Mouse (Mus musculus) granulocyte monocyte progenitor cell, adult 5-6 weeks (primary cell): ENCODE data around the gene Hnrnpa2b1. TPM values are rescaled to one million over a fixed set of nuclear protein-coding genes. Genes with fewer than 3 reads are reported as not detected.

Experiments
- ATAC-seq: replicated peaks from 2 replicates; pipeline ENCODE4 v1.8.0; 2016; ENCODE audit warnings: mild to moderate bottlenecking, moderate TSS enrichment, inconsistent platforms; ENCODE audit not compliant: poor library complexity, severe bottlenecking
- total RNA-seq, 2 experiments: library from RNA; stranded (forward) in 1 of 2; stranded (reverse) in 1 of 2; fragments of 200-712, 200-1000 nt in 1 of 2; fragments of >200 nt in 1 of 2; fragmentation: Nextera tagmentation in 1 of 2; gene quantifications; 2 replicates each; pipeline ENCODE4 v1.2.3; 2014 to 2017

Gene Hnrnpa2b1
- total RNA-seq, 2 experiments from 2014 or later = 1,312 to 1,481 TPM

DNA sequence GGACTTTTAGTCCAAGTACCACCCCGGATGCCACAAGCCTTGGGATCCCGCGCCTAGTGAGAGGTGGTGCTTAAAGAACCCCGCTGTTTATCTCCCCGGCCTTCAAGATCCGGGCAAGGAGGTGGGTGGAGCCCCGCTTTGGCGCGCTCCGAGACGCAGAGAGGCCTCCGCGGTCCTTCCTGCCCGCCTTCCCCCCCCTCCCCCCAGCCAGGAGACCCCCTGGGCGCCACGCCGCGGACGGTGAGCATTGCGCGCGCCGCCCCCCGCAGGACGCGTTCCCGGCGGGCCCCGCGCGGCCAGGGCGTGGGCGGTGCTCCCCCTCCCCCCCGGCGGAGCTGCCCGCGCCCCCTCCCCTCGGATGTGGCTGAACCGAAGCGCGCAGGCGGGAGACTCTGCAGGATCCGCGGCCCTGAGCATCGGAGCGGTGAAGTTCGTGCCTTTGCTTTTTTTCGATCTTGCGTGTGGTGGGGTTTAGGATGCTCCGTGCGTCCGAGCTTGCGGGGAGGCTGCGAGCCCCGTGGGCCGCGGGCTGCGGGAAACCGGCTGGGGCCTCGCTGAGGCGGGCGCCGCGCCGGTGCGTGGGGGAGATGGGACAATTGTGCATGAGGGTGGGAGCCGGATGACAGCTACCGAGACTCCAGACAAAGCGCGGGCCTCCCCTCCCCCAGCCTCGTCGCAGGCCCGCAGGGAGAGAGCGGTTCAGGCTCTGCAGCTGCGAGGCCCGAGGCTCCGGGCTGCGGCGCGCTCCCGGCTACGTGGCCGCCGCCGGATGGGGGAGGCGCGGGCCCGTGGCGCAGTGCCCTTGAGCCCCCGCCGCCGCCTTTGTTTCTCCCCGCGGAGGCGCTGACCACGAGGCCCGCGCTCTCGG, 851 bp upstream of the Hnrnpa2b1 start, which contains the start of gene Cbx3:
Cbx3 (plus strand) TSS at position 50 of the 868 bp plus-strand sequence.
- peak; percentile 47 for ATAC-seq

DNA sequence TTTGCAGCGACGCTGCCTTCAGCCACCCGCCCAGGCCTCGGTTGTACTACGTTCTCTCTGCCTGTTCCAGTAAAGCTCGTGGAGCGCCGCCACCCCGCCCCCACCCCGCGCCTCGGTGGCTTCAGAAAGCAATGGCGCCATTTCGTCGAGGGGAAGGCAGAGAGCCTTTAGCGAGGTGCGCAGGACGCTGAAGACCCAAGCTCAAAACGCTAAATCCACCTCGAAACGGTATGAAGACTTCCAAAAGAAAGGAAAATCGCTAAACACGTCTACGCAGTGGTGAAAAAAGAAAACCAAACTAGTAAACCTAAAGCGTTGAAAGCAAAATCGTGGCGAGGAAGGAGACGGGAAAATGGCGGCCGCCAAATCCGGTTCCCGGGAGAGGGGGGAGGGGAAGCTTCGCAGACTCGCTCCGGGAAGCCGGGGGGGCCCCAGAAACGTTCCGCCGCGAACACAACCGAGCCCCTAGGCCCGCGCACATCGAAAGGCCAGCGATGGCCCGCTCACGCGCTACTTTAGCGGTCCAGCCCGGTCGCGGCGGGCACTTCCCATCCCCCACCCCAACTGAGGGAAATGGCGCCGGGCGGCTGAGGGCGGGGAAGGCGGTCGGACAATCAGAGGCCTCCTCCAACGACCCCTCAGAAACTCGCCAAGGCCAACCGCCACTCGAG, 668 bp downstream of the Hnrnpa2b1 start:
- ATAC-seq = peak; percentile 49

DNA sequence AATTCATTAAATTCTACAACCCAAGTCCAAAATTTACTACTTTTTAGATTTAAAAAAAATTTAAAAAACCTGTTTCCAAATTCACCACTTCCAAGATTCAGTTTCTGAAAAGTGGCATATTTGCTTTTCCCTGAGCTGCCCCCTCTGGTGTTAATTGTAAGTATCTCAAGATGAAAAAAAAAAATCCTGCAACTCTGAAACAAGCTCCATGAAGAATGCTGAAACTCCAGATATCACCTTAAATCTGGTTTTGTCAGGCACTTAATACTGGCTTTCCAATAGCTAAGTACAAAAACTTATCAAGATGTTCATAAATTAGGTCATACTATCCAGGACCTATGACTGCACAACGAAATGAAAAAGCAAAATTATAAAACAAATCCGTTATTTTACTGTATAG, 2.0 kb downstream of the Hnrnpa2b1 start:
- no peak for ATAC-seq

DNA sequence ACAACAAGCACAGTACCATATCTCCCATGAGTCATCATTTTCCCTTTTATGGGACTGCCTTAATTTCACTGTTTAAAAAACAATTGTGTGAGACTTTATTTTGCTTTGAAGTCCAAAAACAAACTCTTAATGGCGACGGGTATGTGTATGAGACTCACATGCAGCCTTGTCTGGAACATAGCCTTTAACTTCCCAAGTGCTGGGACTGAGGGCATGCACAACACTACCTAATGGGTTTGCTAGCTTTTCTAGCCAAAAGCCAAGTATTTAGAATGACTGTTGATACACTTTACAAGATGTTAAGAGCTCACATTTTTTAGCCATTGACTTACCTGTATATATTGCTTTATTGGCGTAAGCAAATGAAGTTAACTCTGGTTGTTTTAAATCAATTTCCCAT, 9.3 kb downstream of the Hnrnpa2b1 start:
- no peak for ATAC-seq

DNA sequence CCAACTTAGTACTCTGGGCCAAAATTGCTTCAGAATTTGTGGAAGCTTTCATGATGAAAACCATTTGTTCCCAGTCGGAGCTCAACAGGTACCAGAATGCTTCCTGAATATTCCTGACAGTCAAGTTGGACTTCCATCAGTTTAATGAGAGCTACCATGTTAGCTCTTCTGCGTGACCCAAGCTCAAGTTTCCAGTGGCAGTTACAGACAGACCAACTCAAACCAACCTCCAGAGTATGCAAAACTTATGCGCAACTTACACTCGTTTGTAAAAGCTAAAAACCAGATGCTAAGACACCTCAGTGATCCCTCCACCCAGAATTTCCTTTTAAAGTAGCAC, 9.7 kb downstream of the Hnrnpa2b1 start:
- ATAC-seq = no peak

DNA sequence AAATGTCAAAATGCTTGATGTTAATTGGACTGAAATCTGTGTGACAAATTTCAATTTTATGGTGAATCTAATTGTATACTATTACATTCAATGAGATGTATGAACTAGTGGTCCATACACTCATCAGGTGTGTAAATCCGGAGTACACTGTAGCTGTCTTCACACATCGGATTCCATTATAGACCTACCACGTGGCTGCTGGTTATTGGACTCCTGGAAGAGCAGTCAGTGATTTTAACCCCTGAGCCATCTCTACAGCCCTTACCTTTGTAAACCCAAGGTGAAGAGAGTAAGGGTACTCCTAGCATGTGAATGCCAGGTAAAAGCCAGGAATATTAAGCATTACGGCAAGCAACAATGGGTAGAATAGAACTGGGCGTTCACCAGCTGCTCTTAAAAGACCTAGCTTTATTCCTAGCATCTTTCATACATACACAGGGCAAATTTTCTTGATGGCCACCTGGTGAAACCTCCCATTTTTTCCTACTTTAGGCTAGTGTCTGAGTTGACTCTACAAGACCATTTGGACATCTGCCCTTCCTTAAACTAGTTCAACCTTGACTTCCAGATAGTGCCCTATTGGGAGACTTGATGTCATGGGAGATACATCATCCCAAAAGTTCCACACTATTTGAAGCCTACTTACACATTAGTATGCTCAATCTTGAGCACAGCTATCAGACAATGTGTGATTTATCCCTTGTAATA, 10.2 kb downstream of the Hnrnpa2b1 start:
- peak; percentile 10; the same call in 1 of the 2 replicates for ATAC-seq

DNA sequence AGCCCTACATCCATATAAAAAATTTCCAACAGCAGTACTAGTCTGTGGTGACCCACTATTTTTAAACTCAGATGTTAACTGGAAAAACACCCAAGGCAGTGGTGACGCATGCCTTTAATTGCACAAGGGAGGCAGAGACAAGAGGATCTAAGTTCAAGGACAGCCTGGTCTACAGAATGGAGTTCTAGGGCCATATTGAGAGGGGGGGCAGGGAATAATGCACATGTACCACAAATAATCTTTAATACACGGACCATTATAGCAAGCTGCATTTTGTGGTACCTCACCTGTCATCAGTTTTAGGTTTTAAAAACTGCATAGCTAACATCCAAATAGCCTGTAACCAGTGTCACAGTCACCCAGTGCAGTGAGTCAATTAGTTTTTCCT, 10.8 kb downstream of the Hnrnpa2b1 start:
- ATAC-seq = peak; percentile 13; the same call in 1 of the 2 replicates

DNA sequence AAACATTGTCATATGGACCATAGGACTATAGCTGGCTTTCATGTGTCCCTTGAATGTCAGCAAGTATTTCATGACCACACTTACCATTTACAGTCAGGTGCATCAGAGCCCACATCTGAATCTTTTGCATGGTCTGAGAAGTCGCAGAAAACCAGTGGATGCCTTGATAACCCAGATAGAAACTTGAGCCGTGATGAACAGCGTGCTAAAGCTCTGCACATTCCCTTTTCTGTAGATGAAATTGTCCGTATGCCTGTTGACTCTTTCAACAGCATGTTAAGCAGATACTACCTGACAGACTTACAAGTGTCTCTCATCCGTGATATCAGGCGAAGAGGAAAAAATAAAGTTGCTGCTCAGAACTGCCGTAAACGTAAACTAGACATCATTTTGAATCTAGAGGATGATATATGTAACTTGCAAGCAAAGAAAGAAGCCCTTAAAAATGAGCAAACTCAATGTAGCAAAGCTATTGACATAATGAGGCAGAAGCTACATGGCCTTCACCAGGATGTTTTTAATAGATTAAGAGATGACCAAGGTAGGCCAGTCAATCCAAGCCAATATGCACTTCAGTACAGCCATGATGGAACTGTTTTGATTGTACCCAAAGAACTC, 11.8 kb downstream of the Hnrnpa2b1 start:
- ATAC-seq = no peak

DNA sequence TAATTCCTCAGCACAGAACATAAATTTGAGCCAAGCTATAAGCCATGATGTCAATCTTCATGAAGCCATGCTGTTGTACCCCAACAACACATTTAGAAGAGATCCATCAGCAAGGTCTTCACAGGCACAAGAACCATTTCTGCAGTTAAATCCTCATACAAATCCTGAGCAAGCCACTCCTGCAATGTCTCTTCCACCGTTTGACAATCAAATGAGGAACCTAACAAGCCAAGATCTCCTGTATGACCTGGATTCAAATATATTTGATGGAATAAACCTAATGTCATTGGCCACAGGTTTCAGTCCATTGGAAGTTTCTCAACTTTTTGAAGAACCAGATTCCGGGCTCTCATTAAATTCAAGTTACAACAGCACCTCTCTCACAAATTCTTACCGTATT, 12.4 kb downstream of the Hnrnpa2b1 start:
- no peak for ATAC-seq

DNA sequence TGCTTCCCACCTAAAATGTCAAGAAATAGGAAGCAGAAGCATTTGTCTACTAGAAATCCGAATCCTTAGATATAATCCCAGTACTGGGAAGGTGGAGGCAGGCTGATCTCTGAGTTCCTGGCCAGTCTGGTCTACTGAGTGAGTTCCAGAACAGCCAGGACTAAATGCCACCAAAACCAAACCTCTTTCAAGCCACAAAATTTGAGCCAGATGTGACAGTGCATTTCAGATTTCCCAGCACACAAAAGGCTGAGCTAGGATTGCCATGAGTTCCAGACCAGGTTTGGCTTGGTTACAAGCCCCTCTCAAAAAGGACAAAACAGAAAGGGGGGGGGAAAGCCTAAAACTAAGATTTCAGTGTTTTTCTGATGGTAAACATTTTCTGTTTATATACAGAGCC, 13.5 kb downstream of the Hnrnpa2b1 start:
- no peak for ATAC-seq

DNA sequence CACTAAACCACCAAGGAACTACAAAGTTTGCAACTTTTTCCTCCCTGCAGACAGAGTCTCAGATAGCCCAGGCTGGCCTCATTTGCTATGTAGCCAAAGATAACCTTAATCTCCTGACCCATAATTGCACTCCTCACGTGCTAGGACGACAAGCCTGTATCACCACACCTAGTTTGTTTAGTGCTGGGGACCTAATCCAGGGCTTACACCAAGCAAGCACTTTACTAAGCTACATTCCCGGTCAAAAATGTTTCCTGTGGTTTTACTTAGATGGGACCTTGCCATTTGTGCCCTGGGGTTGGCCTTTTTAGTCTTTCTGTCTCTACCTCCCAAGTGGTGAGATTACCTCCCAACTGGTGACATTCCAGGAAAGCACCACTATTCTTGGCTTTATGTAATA, 14.7 kb downstream of the Hnrnpa2b1 start:
- ATAC-seq = no peak

DNA sequence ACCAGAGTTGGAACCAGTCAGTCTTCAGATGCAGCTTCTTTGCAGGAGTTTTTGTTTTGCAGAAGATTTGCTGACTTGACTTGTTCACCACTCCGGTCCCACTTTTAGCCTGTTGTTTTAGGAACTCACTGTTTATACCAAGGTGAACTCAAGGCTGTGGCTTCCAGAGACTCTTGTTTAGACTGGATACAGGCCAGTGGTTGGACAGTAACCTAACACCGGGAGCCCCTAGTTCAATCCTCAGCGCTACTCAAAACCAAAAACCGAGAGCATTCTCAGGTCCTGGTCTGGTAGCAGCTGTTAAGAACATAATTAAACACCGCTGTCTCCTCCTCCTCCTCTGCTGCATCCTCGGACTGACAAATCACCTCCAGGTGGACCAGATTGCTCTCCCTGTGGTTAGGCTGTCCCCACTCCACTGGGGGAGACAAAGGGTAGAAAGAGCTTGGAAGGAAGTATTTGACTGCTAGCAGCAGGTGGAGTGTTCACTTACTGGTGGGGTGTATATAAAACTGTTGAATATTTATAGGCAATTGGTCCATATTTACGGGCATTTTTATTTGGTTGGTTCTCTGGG, 16.7 kb downstream of the Hnrnpa2b1 start:
- no peak for ATAC-seq

DNA sequence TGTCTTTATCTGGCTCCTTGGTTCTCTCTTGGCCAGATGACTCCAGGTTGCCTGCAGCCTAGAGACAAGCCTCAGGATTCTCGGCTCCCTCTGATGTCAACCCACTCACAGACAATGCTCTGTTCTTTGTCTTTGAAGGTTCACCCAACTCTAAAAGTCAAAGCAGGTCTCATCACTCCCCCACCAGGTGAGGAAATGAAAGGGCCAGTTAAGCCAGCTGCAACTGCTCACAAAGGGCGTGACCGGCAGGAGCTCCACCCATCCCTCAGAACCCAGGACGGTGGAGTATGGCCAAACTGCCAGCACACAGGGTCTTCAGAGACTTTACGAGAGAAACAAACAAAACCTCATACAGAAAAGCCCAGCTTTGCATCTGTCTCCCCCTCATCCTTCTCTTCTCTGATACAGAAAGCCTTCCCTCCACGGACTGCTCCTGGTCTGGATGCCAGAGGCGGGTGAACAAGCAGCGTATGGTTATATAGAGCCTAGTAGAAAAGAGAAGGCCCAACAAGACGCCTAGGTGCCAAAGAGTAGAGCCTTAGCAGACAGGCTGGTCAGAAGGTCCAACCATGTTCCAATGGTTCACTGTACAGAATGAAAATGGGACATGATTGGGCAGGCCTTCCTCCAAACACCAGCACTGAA, 27.4 kb downstream of the Hnrnpa2b1 start:
- no peak for ATAC-seq

DNA sequence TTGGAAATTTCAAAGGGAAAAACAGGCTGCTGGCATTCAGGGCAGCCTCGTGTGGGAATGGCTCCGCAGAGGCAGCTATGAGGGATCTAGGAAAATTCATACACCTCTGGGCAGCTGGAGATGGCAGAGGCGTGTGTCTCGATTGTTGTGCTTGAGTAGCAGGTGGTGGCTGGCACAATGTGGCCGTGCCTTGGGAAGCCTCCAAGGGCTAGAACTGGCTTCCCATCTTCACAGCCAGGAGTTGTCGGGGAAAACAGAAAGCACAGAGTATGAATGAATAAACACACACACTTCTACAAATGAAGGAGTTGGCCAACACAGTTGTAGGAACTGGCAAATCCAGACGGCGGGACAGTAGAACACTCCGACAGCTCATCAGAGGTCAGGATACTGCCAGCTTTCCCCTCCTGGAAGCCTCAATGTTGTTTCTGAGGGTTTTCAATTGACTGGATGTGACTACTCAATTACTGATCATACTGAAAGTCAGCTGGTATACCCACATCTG, 30.8 kb downstream of the Hnrnpa2b1 start:
- ATAC-seq = no peak

DNA sequence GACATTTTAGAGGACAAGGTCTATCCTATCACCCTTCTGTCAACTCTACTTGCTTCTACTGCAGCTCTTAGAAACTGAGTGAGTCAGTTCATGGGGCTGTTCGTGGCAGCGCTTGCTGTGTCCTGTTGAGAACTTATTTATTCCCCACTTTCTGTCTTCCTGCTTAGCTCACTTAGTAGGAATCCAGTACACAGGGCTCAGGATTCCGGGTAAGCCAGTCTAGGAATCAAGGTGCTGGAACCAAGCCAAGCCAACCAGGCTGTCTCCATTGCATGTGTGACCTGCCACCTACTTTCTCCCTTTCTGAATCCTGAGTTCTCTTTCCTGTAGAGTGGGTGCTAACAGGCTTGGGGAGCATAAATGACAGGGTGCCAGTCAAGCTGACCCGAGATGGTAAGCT, 32.0 kb downstream of the Hnrnpa2b1 start:
- ATAC-seq = no peak

DNA sequence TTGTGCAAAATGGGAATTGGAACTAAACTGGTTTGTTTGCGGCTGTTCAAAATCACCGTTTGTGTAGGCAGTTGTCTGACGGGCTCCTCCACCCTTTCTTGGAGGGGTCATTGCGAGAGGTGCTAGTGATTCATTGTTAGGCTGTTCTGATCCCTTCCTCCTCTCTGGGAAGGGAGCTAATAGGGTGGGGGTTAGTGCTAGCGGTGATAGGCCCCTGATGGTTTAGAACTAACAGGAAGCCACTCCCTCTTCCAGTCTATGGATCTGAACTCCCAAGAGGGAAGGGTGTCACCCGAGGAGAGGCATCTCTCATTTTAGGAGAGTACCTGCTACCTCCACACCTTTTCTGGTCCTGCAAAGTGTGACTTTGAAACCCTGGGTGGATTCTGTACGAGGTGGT, 35.4 kb downstream of the Hnrnpa2b1 start:
- ATAC-seq = no peak

DNA sequence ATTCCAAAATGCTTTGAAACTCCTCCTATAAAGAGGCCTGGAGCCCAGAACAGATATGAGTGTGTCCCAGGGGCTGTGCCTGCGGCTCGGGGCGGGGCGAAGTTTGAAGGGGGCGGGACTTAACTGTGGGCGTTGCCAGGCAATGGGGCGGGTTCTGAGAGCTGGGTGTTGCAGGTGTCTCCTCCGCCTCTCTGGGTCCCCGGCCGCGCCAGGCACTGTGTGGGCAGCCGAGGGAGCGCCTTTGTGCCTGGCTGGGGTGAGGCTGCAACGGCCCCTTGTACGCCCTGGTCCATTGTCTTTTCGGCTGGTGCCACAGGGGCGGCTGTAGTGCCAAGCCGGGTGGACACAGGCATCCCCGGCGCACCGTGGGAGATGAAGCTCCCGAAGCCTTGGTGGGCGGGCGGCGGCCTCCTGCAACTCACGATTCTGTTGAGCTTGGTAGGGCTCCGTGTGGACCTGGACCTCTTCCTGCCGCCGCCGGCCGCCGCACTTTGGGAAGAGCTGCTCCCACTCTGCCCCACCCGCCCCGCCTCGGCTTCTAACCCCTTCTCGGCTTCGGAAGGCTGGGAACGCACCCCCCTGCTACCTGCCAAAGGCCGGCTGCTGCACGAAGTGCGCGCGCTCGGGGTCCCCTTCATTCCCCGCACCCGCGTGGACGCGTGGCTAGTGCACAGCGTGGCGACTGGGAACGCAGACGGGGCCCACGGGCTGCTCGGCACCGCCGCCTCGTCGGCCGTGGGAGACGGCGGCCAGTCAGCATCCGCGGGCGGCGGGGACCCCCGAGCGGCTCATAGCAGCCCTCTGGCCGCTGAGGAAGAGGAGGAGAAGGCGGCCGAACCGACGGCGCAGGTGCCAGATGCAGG, 36.9 kb downstream of the Hnrnpa2b1 start, which contains the start of gene Nfe2l3:
Nfe2l3 (plus strand) TSS at position 136 of the 863 bp plus-strand sequence.
- ATAC-seq = peak; percentile 79

DNA sequence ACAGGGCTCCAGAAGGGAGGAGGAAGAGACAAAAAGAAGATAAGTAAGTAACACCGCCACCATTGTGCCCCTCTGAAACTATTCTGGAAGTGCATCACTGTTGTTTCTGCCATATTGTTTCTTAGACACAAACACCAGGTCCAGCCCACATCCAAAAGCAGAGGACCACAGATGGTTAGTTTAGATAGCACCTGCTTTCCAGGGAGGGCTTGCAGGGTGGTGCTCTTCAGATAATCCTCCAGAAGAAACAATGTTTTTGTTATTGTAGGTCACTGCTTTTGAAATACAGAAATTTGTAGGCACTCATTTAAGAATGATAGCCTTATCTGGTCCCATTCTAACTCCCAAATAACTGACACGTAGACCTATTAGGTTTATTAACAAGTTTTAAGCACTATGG, 45.2 kb downstream of the Hnrnpa2b1 start:
- no peak for ATAC-seq
